Mouse (Mus musculus) frontal cortex, adult 2 months (tissue): ENCODE data around the gene Hist2h3c2. TPM values are rescaled to one million over a fixed set of nuclear protein-coding genes. Genes with fewer than 3 reads are reported as not detected.
"Not testable (repeated sequence)": the region's sequence is repeated elsewhere in the genome, so short reads cannot be mapped to it uniquely, and the experiment has no call there.

Source experiments
- DNase-seq, 2 experiments: peaks; one replicate each; pipeline ENCODE4 v3.0.0; 2022; ENCODE audit warnings: low spot score in 1 of 2; ENCODE audit errors: extremely low spot score in 1 of 2
- polyA plus RNA-seq: library from polyadenylated mRNA; depleted of rRNA; stranded (reverse); fragments of >200 nt; gene quantifications from 2 replicates; pipeline ENCODE4 v1.2.3, GENCODE M21; 2012

Gene Hist2h3c2
- polyA plus RNA-seq, 1 experiment: 14.1 TPM

- DNase-seq: no peak
Observed at GRCm38 (mm10) chr3:96237904-96238511, 919 bp downstream of the Hist2h3c2 start.

GRCm38 (mm10) chr3:96237335-96237903 is 1.5 kb downstream of the Hist2h3c2 start:
- no peak for DNase-seq

- DNase-seq: no peak
Observed at GRCm38 (mm10) chr3:96236834-96237334, 2.0 kb downstream of the Hist2h3c2 start.

DNA sequence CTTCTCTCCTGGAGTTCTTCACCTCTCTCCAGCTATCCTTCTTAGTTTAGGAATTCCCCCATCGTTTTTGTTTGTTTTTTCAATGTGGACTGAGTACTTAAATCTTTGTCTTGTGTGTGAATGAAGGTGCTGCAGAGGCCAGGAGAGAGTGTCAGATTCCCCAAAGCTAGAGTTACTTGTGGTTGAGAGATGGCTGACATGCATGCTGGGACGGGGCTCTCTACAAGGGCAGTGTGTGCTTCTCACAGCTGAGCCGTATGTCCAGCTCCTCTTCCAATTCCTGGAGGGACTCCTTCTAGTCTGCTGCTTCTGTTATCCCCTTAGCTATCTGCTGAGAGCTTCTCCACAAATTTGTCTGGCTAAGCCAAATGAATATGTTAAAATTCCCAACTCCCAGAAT is 3.1 kb downstream of the Hist2h3c2 start:
- no peak for DNase-seq

DNA sequence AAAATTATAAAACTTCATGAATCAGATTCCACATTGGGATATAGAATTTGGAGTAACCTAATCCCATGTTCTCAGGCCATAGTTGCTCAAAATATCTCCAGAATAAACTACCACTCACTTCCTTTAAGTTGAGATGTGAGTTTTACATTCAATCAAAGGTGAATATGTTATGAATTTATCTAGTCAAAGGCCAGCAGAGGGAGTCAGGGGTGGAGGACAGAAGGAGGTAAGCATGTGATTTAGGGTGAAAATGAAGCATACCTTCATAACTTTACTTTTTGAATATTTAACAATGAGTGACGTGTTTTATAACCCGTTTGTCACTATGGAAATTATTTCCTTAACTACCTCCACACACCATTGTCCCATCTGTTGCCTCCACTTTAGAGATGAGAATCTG is 4.0 kb downstream of the Hist2h3c2 start:
- no peak for DNase-seq

- no peak for DNase-seq
Observed at GRCm38 (mm10) chr3:96231758-96232120, 7.2 kb downstream of the Hist2h3c2 start.

DNA sequence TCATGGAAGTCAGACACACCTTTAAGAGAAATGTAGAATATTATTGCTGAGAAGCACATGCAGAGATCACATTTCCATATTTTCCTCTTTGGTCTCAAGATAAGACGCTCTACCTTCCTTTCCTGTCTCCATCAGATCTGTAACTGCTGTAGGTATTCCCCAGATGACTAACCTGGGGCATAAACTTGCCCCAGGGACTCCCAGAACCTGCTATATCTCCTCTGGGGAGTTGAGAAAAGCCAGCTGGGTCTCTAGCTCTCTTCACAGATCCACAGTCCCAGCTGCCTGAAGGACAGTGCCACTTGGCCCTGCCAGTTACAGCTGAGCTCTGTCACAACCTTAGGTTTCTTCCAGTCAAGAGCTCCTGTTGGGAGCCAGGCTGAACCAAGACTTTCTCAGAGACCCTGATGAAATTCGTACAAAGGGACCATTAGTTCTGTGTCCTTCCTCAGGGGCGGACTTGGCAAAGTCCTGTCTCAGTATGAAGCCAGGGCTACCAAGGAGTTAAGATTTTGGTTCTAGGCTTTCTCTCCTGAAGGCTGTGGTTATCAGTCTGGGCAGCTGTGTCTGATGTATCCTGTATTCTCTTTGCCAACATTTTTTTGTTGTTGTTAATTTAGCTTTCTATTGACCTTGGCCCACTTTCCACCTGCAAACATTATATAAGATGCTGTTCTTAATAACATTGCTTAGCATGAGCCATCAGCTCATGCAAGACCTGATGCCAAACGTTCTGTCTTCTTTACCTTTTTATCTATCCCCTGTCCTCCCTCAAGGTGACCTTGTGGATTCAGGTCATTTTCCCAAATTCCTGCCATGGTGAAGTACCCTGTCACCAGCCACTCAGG is 7.8 kb downstream of the Hist2h3c2 start:
- DNase-seq: no peak

DNA sequence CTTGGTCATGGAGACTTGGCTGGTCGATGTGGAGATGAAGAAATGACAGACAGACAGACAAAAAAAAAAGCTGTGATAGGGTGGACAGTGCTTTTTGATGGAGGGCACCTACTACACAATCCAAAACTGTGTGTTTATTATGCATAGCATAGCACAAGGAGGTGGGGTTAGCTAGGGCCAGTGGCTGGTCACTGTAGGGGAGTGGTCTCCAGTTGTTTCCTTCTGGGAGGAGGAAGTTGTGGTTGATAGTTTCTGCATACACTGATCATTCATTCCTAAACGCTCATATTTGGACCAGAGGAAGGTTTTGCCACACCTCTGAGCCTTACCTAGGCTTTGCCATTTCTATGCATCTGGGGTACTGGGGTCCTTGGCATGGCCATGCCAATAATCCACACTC is 8.5 kb downstream of the Hist2h3c2 start:
- DNase-seq: no peak

- no peak for DNase-seq
Observed at GRCm38 (mm10) chr3:96228828-96229227, 10.1 kb downstream of the Hist2h3c2 start.

GRCm38 (mm10) chr3:96226695-96227648 is 12.0 kb downstream of the Hist2h3c2 start:
- no peak for DNase-seq

DNA sequence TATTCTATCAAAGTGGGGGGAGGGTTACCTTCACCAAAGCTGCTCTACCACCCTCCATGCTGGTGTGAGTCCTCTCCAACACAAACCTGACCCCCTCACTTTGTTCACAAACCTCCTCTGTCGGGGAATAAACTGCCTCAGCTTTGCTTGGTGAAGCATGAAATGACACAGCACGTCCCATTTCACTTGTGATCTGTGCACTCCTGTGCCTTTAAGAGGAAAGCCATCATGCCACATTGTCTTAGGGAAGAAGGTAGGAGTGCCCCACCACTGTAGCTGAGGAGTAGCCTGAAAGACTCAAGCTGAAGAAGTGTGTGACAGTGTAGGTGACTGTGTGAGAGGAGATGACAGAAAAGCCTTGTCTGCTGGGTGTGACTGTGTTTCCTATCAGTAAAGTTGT is 13.5 kb downstream of the Hist2h3c2 start:
- no peak for DNase-seq

- DNase-seq: no peak
Observed at GRCm38 (mm10) chr3:96222774-96223173, 16.2 kb downstream of the Hist2h3c2 start.

- no peak for DNase-seq
Observed at GRCm38 (mm10) chr3:96221640-96222038, 17.3 kb downstream of the Hist2h3c2 start.

GRCm38 (mm10) chr3:96220765-96221639 is 17.9 kb downstream of the Hist2h3c2 start, which contains the start of the genes Hist2h2ac and Hist2h2be:
Gene Hist2h2ac (minus strand): TSS chr3:96220880.
Gene Hist2h2be (plus strand): TSS chr3:96221119.
- peak; percentile 88 to 92 for DNase-seq

DNA sequence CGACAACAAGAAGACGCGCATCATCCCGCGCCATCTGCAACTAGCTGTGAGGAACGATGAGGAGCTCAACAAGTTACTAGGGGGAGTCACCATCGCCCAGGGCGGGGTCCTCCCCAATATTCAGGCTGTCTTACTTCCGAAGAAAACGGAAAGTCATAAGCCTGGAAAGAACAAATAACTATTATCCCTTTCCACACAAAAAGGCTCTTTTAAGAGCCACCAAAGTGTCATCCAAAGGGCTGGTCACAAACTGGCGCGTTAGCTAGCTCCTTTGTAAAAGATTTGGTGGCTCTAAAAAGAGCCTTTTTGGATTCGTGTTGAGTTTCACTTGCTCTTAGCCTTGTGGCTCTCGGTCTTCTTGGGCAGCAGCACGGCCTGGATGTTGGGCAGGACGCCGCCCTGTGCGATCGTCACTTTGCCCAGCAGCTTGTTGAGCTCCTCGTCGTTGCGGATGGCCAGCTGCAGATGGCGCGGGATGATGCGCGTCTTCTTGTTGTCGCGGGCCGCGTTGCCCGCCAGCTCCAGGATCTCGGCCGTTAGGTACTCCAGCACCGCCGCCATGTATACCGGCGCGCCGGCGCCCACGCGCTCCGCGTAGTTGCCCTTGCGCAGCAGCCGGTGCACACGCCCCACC is 18.7 kb downstream of the Hist2h3c2 start:
- not testable (repeated sequence) for DNase-seq

- peak; percentile 86 to 89 for DNase-seq
Observed at GRCm38 (mm10) chr3:96219661-96220130, 19.2 kb downstream of the Hist2h3c2 start, which contains the start of the genes Bola1 and Hist2h2ab. Gene Bola1 (minus strand): TSS chr3:96219709. Gene Hist2h2ab (plus strand): TSS chr3:96219865.

GRCm38 (mm10) chr3:96219191-96219641 is 19.7 kb downstream of the Hist2h3c2 start:
- DNase-seq: no peak

DNA sequence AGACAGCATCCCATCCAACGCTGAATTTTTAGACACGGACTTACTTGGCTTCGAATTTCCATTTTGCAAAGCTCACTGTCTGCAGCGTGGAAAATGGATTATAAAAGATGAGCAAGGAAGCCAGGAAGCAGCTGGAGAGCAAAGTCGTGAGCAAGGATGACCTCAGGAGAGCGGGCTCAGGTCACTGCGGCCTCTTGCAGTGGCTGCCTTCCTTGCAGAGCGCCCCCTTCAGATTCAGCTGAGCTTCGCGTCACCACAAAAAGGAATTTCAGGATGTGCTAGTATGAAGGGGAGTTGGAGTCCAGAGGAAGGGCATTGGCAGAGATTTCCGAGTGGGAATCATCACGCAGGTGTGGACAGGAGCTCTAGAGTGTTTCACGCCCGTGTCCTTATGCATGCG is 29.7 kb downstream of the Hist2h3c2 start:
- no peak for DNase-seq
